Mouse (Mus musculus) testis, adult 2 months (tissue): Measurements from ENCODE around the gene Efl1. TPM values are rescaled to one million over a fixed set of nuclear protein-coding genes. Genes with fewer than 3 reads are reported as not detected.

Source experiments
- H3K27ac ChIP-seq: fragments of 200-500 bp; 2 replicates; pipeline ENCODE4 v1.5.1; 2012; ENCODE audit warnings: low read depth, low read length; ENCODE audit not compliant: control insufficient read depth, insufficient read depth
- H3K27me3 ChIP-seq: fragments of 200-500 bp; 2 replicates; pipeline ENCODE4 v1.6.1; 2012; ENCODE audit warnings: mild to moderate bottlenecking, low read length, moderate library complexity; ENCODE audit not compliant: control insufficient read depth, insufficient read depth
- H3K36me3 ChIP-seq: fragments of 200-500 bp; 2 replicates; pipeline ENCODE4 v1.6.1; 2012; ENCODE audit warnings: mild to moderate bottlenecking, low read length; ENCODE audit not compliant: control insufficient read depth, insufficient read depth
- H3K4me1 ChIP-seq: fragments of 200-500 bp; 2 replicates; pipeline ENCODE4 v1.6.1; 2012; ENCODE audit warnings: low read length; ENCODE audit not compliant: control insufficient read depth, insufficient read depth
- H3K4me3 ChIP-seq: fragments of 200-500 bp; 2 replicates; pipeline ENCODE4 v1.5.1; 2012; ENCODE audit warnings: low read depth, mild to moderate bottlenecking, low read length, moderate library complexity, mixed read lengths; ENCODE audit not compliant: control insufficient read depth
- CTCF ChIP-seq: fragments of 200-500 bp; IDR thresholded peaks from 2 replicates; pipeline ENCODE4 v1.5.1; 2012; ENCODE audit warnings: low read depth, mild to moderate bottlenecking, inconsistent platforms, low read length, moderate library complexity; ENCODE audit not compliant: control insufficient read depth, insufficient read depth, insufficient replicate concordance
- POLR2A ChIP-seq: fragments of 200-500 bp; IDR thresholded peaks from 2 replicates; pipeline ENCODE4 v1.6.1; 2012; ENCODE audit warnings: low read depth, mild to moderate bottlenecking, inconsistent platforms, low read length, moderate library complexity; ENCODE audit not compliant: control insufficient read depth
- polyA plus RNA-seq: library from polyadenylated mRNA; depleted of rRNA; stranded (reverse); fragments of >200 nt; gene quantifications from 2 replicates; pipeline ENCODE4 v1.2.3, GENCODE M21; 2012

Gene Efl1
- polyA plus RNA-seq, 1 experiment: 16.1 TPM

- no peak for TF ChIP-seq POLR2A
- no peak for TF ChIP-seq CTCF
- no peak overlapping the region for H3K27ac ChIP-seq
- H3K36me3 ChIP-seq: no peaks in the 10 kb centered on the region
- H3K27me3 ChIP-seq: no peaks in the 10 kb centered on the region
- H3K4me1 ChIP-seq: no peaks in the 10 kb centered on the region
- peak overlapping the region; percentile 99 for H3K4me3 ChIP-seq
Observed at GRCm38 (mm10) chr7:82649081-82649445, 649 bp downstream of the Efl1 start.

DNA sequence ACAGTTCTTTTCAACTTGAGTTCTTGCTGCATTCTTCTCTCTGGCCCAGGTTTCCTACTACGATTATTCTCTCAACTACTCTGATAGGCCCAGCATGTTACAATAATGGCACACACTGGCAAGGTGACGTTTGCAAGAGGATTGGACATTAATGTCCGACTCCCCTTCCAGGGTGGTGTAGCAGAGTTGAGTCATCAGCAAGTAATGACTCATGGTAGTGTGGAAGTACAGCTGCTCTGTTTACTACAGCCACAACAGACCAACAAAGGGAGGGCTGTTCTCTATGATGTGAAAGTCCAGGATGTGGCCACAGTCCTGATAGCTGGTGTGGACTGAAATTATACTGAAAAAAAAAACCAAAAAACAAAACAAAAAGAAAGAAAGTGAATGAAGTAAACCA, 16.2 kb downstream of the Efl1 start:
- Histone ChIP-seq H3K36me3 (no peaks in the 10 kb centered on the region), H3K4me1 (no peaks in the 10 kb centered on the region), H3K27me3 (no peaks in the 10 kb centered on the region), H3K27ac (no peak overlapping the region), H3K4me3 (no peak overlapping the region)
- TF ChIP-seq POLR2A (no peak), CTCF (no peak)

DNA sequence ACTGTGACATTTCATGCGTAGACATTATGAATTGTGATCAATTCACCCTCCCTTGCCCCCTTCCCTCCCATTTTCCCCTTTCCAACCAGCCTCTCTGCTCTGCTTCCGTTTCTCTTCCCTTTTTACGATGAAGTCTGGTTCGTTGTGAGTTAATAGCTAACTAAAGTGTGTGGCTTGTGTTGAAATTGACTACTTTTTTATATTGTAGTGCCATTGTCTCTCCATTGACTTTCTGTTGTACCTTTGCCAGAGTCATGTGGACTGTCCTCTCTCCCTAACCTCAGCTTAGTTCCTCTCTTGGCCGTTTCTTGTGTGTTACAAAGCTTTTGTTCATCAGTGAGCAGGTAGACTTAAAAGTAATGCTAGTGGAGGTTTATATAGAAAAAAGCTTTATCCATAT, 27.6 kb downstream of the Efl1 start:
- Histone ChIP-seq H3K4me3 (no peak overlapping the region), H3K27me3 (no peaks in the 10 kb centered on the region), H3K27ac (no peak overlapping the region), H3K36me3 (no peaks in the 10 kb centered on the region), H3K4me1 (no peaks in the 10 kb centered on the region)
- TF ChIP-seq POLR2A (no peak), CTCF (no peak)

- H3K4me3 ChIP-seq: no peak overlapping the region
- H3K36me3 ChIP-seq: no peaks in the 10 kb centered on the region
- no peaks in the 10 kb centered on the region for H3K27me3 ChIP-seq
- no peaks in the 10 kb centered on the region for H3K4me1 ChIP-seq
- TF ChIP-seq POLR2A (no peak), CTCF (no peak; the same call in 1 of the 2 replicates)
- no peak overlapping the region for H3K27ac ChIP-seq
Observed at GRCm38 (mm10) chr7:82676834-82677233, 28.4 kb downstream of the Efl1 start.

DNA sequence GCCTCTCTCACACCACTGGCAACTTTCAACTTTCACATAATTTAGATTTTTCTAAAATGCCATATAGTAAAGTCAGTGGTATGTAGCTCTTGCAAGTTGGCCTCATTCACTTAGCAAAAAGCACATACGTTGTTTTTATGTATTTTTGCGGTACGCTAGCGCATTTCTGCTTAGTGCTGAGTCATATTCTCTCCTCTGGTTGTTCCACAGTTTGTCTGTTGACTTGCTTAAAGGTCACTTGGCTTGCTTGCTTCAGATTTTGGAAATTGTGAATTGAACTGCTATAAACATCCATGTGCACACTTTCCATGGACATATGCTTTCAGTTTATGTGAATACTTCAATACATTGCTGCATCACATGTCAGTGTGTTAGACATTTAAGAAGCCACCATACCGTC, 31.5 kb downstream of the Efl1 start:
- no peak for TF ChIP-seq POLR2A
- TF ChIP-seq CTCF: no peak
- Histone ChIP-seq H3K27ac (no peak overlapping the region), H3K27me3 (no peaks in the 10 kb centered on the region), H3K36me3 (no peaks in the 10 kb centered on the region), H3K4me1 (no peaks in the 10 kb centered on the region), H3K4me3 (no peak overlapping the region)

- Histone ChIP-seq H3K4me3 (no peak overlapping the region), H3K27ac (no peak overlapping the region), H3K36me3 (no peaks in the 10 kb centered on the region), H3K27me3 (no peaks in the 10 kb centered on the region), H3K4me1 (no peaks in the 10 kb centered on the region)
- TF ChIP-seq CTCF: no peak
- no peak for TF ChIP-seq POLR2A
Observed at GRCm38 (mm10) chr7:82688736-82689135, 40.3 kb downstream of the Efl1 start.

DNA sequence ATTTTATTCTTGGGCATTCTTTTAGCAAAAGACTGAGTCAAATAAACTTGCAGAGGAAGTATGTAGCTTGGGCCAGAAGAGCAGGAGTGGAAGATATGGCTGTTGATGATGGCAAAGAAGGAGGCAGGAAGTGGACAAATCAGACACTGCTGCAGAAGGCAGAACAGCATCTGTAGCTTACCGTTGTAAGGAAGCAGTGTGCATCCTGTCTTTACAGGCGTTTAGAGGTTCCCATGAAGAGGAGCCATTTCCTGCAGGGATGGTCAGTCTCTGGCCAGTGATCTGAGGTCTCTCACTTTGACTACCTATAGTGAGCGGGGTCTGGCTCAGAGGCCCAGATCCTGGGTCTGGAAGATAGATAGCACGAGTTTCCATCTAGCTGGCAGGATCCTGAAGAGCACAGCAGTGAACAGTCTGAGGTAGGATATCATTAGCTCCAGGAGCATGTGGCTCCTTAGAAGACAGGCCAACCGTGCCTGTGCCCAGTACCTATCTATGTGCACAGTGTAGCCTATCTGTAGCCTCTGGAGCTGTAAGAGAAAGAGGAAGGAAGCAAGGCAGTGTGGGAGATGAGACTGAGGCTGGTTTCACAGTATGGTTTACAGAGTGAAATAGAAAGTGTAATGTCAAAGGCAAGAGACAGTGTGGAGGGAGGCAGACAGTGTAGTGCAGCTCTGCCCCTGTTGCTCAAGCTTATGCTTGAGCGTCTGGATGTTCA, 42.8 kb downstream of the Efl1 start:
- no peak for TF ChIP-seq CTCF
- no peak for TF ChIP-seq POLR2A
- H3K36me3 ChIP-seq: no peaks in the 10 kb centered on the region

More for the DNA sequence above, 42.8 kb downstream of the Efl1 start:
- Histone ChIP-seq H3K4me1 (no peaks in the 10 kb centered on the region), H3K27ac (no peak overlapping the region), H3K27me3 (no peaks in the 10 kb centered on the region), H3K4me3 (no peak overlapping the region)
